Mouse (Mus musculus) heart, postnatal 0 days (tissue): ENCODE measurements around the gene Rnf44.

ENCODE experiments used
- CTCF ChIP-seq: IDR thresholded peaks from 2 replicates; pipeline ENCODE4 v1.5.1; 2016; ENCODE audit warnings: antibody characterized with exemption, control low read depth, low read depth
- EP300 ChIP-seq: IDR thresholded peaks from 2 replicates; pipeline ENCODE4 v1.6.1; 2016; ENCODE audit warnings: antibody characterized with exemption, low read depth

DNA sequence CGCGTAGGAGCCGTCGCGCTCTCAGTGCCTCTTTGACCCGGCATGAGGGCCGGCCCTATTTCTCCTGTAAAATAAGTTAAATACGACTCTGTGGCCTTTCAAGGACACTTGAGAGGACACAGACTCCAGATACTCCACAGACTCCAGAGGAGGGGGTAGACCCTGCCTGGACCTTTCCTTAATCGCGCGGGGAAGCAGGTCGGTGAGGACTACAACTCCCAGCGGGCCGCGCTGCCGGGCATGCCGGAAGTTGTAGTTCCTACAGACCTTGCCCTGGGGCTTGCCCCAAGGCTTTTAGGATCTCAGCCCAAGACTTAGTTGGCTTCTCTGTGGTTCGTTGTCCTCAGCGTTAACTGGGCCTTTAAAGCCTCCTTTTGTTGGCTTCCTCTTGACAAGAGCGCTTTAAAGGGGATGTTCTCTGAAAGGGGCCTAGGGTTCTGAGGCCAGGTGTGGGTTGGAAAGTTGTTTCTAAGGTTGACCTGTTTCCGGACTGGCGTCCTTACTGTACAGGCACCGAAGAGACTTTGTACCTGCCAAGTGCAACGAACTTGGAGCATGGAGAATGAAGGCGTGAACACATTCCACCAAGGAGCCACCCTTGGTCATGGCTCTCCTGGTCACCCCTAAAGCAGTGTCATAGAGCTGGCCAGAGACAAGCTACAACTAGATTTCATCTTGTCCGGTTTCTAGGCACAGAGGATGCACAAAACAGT lies 797 bp upstream of the Rnf44 start:
- no peak for TF ChIP-seq CTCF
- no peak for TF ChIP-seq EP300
